Mouse (Mus musculus) frontal cortex, postnatal 10 days (tissue): ENCODE measurements around the gene Gabrb2.

Experiments
- DNase-seq, 2 experiments: peaks; one replicate each; pipeline ENCODE4 v3.0.0; 2022; ENCODE audit warnings: low spot score in 2 of 2, mixed read lengths in 1 of 2

Gabrb2 gene

GRCm38 (mm10) chr11:42418996-42419782 lies at the start of gene Gabrb2:
Gene Gabrb2 (plus strand): TSS chr11:42419757.
- DNase-seq, result peak; percentile 13 to 29

- no peak for DNase-seq
Measured at GRCm38 (mm10) chr11:42378983-42379382, 40.6 kb upstream of the Gabrb2 start.

- no peak for DNase-seq
Measured at GRCm38 (mm10) chr11:42386486-42386885, 33.1 kb upstream of the Gabrb2 start.

DNA sequence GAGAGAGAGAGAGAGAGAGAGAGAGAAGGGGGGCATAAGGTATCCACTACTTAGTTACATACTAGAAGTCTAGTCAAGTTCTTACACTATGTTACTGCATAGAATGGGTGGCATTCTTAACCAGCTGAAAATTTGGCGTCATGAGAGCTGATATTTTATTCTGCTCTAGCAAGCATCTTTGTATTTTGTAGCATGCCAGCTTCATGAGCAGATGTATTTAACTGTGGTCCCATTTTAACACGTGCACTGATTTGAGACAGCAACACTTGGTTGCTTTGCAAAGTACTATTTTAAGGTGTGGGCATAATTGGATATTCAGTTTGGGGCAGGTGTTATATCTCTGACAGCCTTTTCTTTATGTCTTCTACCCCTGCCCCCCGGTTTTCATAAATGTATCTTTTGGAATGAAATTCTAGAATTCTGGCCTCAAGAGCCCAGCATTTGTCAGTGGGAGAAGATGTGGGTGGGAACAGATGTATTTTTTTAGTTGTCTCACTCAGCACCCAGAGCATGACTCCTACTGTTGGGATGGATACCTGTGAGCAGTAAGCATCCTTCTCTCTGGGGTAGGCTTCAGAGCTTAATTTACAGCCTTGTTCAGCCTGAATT lies 28.8 kb upstream of the Gabrb2 start:
- peak in 1 of 2 experiments; percentile 22 for DNase-seq

- no peak for DNase-seq
Measured at GRCm38 (mm10) chr11:42393451-42393850, 26.1 kb upstream of the Gabrb2 start.

DNA sequence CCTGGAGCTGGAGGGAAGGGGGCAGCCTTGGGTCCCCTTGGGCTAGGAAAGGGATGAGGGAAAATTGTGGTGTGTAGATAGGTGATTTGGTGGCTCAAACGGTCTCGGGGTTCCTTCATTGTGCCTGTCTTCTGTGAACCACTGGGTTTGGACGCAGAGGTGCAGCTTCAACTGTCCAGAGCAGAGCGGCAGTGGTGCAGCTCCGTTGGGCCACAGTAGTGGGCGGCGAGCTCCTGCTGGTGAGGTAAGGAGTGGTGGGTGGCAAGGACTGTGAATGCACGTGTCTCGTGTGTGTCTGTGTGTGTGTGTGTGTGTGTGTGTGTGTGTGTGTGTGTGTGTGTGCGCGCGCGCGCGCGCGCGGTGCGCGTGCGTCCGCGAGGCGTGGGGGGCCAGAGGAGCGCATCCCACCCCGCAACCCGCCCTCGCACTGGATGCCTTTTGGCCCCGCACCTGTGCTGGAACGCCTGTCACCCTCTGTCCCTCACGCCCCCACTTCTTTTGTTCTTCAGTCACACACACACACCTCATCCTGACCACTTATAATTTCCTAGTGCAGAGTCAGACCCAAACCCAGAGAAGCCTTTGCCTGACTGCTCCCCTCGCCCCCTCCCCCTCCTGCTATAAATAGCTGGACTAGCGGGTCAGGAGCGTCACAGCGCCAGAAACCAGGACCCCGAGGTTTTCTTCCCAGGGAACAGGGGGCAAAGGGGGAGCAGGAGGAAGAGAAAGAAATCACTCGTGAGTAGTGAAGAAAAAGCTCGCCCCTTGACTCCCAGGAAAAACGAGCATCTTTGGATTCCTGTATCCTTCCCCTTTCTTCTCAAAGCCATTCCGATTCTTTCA lies 455 bp downstream of the Gabrb2 start:
- peak; percentile 61 to 67 for DNase-seq

- DNase-seq, result peak; percentile 46 to 59
Measured at GRCm38 (mm10) chr11:42420634-42421470, 1.3 kb downstream of the Gabrb2 start.

DNA sequence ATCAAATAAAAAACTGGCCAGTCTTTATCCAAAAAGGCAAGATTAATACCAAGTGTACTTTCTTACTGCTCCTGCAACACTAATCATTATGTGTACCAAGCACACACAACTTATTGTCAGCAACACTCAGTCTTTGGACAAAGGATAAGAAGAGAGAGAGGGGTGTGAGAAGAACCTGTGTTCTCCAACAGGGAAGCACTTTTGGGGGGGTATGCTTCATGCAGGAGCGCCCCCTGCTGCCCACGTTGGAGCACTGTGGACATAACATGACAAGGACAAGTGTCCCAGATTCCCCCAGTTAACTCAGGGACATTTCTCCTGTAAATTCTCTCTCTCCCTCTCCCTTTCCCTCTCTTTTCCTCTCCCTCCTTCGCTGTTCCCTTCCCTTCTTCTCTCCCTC lies 3.7 kb downstream of the Gabrb2 start:
- peak in 1 of 2 experiments; percentile 43 for DNase-seq

- no peak for DNase-seq
Measured at GRCm38 (mm10) chr11:42431495-42431894, 11.9 kb downstream of the Gabrb2 start.

DNA sequence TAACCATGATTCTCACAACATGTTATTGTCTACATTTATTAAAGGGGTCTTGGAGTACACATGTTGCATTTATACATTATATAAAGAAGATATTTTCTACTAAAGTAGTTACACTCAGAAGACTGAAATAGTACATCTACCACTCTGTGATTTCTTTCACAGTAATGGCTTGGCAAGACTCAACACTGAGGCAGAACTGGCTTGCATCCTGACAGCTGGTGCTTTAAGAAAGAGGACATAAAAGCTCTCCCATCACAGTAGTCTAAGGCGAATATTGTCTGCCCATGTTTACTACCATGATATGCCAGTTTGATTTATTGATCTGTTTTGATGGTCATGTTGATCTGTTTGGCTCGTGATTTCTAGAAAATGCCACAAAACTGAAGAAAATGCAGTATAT lies 19.4 kb downstream of the Gabrb2 start:
- no peak for DNase-seq

- DNase-seq, result no peak
Measured at GRCm38 (mm10) chr11:42443641-42444040, 24.1 kb downstream of the Gabrb2 start.

GRCm38 (mm10) chr11:42448929-42449328 lies 29.4 kb downstream of the Gabrb2 start:
- DNase-seq, result no peak

DNA sequence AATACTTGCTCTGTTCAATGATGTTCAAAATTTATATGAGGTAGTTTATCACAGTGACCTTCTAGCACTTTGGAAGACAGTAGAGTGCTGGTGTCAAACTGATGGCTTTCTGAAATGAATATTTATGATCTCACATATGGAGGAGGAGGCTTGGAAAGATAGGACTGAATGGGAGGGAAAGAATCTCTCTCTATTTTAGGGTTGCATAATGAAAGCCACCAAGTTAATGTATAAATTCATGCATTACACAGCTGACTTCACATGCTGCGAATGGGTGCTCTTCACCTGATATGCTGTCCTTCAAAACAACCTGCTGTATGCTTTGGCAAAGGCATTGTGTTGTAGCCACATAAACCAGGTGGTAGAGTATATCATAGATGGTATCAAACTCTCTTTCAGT lies 44.6 kb downstream of the Gabrb2 start:
- DNase-seq, result no peak

DNA sequence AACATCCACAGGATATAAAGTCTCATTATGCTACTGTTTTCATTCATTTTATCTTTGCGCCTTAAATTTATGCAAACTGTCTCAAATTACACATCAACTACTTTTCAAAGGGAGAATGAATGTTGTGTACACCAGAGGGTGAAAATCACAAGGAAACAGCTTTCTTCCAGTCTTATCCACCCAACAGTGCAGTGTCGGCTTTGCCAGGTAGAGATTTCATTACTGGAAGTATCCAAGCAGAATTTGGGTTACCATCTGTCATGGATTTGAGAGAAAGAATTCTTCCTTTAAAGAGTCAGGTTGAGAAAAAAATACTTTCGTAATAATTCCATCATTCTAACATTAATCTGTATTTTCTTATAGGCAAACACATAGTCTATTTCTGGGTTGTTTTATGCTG lies 48.8 kb downstream of the Gabrb2 start:
- no peak for DNase-seq

- DNase-seq, result no peak
Measured at GRCm38 (mm10) chr11:42474523-42474922, 55.0 kb downstream of the Gabrb2 start.

DNA sequence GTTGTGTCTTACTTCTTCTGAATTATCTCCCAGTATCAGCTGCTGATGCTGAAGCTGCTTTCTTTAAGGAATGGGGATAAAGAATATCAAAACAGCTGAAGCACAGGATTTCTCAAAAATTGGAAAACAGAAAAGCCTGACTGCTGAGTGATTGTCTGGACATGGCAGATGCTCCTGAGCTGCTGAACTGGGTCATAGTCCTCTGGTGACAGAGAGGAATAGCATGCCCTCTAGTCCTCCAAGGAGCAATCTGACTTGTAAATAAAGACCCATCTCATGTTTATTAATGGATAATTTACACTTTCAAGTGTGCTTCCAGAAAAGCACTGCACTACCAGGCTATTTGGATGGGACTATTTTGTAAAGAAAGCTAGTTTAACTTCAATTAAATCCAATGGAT lies 68.1 kb downstream of the Gabrb2 start:
- no peak for DNase-seq

DNA sequence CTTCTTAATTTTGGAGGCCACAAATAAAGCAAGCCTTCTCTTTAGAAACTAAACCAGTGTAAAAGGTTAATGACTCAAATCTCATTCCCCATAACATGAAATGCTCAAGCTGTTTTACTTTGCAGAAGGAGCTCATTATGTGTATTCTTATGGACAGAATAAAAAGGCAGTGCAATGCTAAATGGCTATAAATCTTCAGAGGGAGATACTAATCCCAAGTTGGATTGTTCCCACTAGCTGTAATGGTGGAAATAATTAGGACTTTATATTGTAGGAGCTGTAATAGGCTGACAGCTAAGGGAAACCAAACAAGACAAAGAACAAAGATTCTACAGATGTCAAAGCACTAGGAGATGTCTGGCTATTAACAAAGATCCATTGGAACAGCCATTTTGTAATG lies 81.6 kb downstream of the Gabrb2 start:
- DNase-seq, result no peak

GRCm38 (mm10) chr11:42505436-42505835 lies 85.9 kb downstream of the Gabrb2 start:
- DNase-seq, result no peak

- no peak for DNase-seq
Measured at GRCm38 (mm10) chr11:42505911-42506310, 86.4 kb downstream of the Gabrb2 start.

DNA sequence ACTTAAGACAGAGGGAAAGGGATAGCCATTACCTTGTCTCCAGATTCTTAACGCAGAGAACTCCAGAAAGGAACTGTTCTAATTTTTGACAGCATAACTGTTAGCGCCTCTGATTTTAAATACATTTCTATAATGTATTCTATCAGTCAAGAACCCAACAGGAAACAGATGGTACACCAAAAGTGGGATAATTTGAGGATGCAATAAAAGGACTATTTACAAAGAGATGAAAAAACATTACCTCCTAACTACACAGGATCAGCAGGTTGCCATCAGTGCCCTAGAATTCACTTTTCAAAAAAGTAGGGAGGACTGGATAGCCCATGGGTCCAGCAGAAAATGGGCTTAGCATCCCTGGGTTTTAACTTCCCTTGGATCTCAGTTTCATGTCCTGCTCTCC lies 102.4 kb downstream of the Gabrb2 start:
- no peak for DNase-seq

GRCm38 (mm10) chr11:42528226-42528881 lies 108.8 kb downstream of the Gabrb2 start:
- DNase-seq, result no peak
